Mouse (Mus musculus): ENCODE measurements around the gene Fam129b. TPM values are rescaled to one million over a fixed set of nuclear protein-coding genes. Genes with fewer than 3 reads are reported as not detected.
"Not testable (repeated sequence)": the region's sequence is repeated elsewhere in the genome, so short reads cannot be mapped to it uniquely, and the experiment has no call there.

The Fam129b gene
- polyA plus RNA-seq (2012; rRNA removed) = 41.8 and 48.6 TPM in 2 replicates

DNA sequence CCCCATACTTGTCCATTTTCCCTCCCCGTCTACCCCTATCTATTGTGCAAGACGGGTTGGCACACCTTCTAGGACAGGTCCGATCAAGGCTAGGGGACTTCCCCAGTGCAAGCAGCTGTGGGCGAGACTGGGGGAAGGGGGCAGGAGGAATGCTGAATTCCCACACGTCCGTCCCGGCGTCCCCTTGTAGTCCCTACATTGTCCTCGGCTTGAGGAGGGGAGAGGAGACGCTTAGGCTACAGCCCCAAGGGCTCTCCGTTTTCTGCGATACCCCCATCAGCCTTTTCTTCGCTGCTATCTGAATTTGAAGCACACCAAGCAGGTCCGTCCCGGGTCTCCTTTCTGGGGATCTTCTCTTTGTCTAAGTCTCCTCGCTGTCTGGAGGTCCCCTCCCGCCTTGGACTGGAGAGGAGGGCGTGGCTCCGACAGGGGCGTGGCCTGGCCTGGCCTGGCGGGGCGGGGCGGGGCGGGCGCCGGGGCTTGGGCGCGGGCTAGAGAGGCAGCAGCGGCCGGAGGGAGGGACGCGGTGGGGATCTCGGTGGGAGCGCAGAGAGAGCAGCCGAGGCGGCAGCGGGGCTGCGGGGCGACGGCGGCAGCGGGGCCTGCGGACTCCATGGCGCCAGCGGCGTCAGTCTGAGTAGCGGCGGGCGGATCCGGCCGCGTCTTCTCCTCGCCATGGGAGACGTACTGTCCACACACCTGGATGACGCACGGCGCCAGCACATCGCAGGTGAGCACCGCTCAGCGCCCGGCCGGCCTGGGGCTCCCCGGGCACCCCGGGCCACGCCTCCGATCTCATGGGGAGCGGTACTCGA, at the start of gene Fam129b:
Fam129b (plus strand) TSS at position 440 of the 815 bp plus-strand sequence.
- no peak for DNase-seq (ENCODE audit: low read depth)

DNA sequence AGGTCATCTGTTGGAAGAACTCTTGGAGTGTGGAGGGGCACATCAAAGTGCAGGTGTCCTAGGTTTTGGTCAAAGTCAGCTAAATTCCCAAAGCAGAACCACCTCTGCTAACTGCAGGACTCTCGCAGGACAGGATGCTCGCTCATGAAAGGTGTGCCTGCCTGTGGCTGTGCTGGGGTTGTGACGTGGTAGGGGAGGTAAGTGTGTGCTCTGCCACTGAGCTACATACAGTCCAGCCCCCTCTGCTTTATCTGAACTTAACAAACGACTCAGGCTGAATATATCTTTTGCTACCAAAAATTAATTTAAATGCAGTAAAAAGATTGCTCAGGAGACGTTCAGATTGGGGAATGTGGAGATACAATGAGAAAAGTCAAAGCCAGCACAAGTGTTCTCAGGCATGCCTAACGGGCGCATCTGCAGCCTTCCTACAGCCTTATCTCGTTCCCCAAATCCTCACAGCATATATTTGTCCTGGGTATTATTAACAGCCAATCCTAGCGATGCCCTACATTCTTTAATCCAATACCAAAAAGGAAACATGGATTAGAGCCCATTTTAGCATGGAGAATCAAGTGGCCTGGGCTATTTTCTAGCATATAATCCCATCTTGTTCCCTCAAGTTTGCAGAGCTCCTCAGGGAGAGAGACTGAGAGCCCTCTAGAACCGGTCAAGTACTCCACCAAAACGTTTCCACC, 46.8 kb upstream of the Fam129b start:
- no peak for DNase-seq (ENCODE audit: low read depth)

DNA sequence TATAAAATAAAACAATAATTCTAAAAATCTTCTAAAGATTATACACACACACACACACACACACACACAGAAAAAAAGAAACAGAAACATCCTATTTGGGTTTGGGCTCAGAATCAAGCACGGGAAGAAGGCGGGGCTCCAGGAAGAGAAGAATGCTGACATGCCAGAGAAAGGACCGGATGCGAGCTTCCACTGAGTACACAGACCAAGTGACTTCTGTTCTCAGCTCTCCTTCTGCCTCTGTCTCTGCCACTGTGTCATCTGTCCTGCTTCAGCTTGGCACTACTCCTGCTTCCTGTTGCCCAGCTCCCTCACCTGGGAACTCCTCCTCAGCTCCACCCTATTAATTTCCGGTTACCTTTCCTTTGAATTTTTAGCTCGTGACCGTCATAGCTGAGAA, 41.4 kb upstream of the Fam129b start:
- DNase-seq (ENCODE audit: low read depth) = no peak

DNA sequence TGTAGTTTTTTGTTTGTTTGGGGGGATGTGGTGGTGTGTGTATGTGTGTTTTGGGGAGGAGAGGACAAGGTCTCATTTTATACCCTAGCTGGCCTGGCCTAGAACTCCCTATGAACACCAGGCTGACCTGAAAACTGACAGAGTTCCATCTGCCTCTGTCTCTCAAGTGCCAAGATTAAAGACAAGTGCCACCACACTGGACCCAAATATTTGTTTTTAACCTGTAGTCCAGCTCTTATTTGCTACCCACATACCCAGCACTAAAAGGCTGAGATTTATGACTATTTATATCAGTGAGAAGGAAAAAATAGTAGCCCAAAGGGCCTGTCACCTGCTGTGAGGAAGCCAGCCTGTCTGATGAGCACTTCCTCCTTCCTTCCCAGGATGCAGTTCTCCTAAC, 40.3 kb upstream of the Fam129b start:
- no peak for DNase-seq (ENCODE audit: low read depth)

DNA sequence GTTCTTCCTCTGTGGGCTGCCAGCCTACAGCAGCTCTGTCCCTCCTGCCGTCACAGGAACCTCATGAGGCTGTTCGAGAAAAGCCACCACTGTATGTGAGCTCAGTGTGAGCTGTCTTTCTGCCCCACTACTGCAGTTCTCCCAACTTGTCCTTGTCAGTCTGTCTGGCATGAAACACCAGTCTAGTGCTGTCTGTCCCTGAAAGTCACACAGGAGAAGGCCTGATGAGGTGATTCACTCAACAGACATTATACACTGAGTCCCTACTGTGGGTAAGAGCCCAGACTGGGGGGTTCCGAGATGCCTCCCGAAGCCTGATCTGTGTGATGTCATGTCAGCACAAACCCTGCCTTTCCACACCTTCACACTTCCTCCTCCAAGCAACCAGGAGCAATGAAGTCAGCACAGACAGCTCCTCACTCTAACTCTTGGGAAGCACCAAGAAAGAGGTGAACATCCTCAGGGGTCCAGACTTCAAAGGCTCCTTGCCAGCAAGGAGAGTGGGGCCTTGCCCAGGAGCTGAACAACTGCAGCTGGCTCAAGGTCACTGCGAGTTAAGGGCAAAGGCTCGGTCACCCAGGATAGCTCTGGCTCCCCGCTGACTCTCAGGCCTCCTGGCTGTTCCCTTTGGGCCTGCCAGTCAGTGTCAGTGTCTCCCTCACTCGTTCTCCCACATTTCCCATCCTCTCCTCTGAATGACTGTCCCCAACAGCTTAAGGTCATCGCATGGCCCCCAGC, 37.6 kb upstream of the Fam129b start:
- DNase-seq (ENCODE audit: low read depth) = no peak

DNA sequence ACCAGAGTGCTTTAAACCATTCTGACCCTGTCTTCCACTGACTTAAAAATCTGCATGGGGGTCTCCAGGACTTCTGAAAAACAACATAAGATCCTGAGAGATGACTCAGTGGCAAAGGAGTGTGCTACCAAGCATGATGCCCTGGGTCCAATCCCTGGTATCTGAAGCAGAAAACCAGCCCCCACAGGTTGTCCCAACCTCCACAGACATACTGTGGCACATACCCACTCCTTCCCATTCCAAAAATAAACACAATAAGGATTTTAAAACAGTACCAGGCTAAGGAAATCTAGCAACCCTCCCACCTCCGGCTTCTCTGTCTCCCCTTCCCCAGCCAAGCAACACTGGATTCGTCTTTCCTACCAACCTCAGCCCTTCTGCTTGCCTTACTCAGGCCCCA, 36.7 kb upstream of the Fam129b start:
- no peak for DNase-seq (ENCODE audit: low read depth)

DNA sequence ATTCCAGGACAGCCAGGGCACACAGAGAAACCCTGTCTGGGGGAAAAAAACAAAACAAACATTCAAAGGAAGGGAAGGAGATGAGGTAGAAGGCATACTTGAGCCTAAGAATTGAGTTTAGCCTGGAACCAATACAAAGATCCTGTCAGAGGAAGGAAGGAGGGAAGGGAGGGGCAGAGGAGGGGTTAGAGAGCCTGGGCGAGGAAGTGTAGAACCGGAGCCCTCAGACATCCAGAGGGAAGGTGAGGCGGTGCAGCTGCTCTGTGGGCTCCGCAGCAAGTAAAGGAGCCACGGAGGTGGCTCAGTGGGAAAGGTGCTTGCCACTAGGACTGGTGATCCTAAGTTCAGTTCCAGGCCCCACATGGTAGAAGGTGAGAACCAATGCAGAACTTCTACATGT, 34.8 kb upstream of the Fam129b start:
- DNase-seq (ENCODE audit: low read depth) = no peak

- DNase-seq (ENCODE audit: low read depth) = no peak
Measured at GRCm38 (mm10) chr2:32842558-32842957, 33.4 kb upstream of the Fam129b start.

- DNase-seq (ENCODE audit: low read depth) = no peak
Measured at GRCm38 (mm10) chr2:32845572-32846100, 30.3 kb upstream of the Fam129b start.

DNA sequence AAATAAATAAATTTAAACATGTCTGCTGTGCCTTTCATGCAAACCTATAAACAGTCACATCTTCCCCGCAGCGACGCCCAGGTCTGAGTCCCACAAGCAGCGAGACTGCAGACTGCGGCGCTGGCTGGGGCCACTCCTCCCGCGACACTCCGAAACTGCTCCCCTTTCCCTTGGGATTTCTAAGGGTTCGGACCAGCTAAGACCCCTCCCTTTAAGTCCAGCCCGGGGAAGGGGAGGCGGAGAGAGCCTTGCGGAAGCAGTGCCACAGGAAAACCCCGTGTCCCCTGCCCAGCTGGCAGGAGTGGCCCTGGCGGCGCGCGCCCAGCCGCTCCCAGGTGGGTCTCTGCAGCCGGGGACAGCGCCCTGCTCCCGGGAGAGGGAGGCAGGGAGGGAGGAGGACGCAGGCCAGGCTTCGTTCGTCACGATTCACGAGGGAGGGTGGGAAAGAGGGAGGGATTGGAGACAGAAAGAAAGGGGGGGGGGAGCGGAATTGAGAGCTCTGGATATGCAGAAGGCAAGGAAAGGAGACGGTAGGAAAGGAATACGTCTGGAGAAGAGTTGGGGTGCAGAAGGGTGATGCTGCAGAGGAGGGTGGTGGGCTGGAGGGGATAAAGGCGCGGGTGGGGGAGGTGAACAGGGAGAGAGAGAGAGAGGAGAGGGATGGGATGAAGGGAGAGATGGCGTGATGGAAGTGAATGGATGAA, 29.7 kb upstream of the Fam129b start:
- no peak for DNase-seq (ENCODE audit: low read depth)

DNA sequence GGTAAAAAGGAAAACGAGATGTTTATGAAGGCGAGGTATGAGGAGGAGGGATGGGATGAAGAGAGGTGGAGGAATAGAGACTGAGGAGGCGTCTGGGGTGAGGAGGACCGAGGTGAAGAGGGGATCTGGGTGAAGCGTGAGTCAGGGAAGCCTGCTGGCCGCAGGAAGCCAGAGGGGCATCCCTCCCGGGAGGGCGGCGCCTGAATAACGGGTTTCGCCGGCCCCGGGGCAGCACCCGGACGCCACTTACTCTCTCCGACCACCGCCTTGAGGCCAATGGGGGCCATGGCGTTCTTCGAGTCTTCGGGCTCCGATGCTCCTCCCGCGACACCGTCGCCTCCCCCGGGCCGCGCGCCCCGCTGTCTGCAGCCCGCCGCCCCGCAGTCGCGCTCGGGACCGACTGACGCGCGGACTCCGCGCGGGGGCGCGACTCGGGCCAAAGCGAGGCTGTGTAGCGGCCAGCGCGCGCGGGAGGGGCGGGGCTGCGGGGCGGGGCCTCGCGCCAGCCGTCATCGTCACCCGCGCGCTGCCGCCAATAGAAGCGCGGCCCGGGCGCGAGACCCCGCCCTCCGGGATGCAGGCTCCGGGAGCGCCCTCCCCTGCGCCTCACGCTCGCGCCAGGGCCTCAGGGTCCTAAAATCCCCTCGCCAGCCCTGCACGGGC, 29.0 kb upstream of the Fam129b start, which contains the start of gene Stxbp1:
Stxbp1 (minus strand) TSS at position 441 of the 663 bp plus-strand sequence.
- DNase-seq (ENCODE audit: low read depth) = no peak

GRCm38 (mm10) chr2:32847468-32847821, 28.5 kb upstream of the Fam129b start:
- no peak for DNase-seq (ENCODE audit: low read depth)

- no peak for DNase-seq (ENCODE audit: low read depth)
Measured at GRCm38 (mm10) chr2:32852156-32852555, 23.8 kb upstream of the Fam129b start.

DNA sequence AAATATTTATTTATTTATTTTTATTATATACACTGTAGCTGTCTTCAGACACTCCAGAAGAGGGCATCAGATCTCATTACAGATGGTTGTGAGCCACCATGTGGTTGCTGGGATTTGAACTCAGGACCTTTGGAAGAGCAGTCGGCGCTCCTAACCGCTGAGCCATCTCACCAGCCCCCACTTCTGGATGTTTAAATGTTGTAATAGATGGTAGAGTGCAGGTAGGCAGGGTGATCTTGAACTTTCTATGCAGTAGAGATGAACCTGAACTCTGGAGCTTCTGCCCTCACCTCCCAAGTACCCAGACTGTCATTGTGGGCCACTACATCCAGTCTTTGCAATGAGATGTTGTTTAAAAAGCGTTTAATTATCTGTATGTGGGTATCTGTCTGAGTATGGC, 22.2 kb upstream of the Fam129b start:
- DNase-seq (ENCODE audit: low read depth) = not testable (repeated sequence)

DNA sequence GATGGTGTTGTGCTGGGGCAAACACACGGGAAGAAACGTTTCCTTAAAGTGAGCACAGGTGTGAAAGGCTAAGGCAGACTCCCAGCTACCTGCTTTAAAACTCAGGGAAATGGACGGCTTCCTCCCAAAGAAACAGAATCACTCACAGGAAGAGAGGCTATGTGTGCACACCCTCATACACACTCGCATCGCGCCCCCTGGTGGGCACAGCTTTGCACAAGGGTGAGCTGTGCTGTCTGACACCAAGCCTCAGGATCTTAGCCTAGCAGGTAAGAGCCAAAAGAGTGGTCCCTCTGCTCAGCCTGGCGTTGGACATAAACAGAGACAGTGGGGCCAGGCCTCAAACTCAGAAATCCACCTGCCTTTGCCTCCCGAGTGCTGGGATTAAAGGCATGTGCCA, 21.7 kb upstream of the Fam129b start:
- DNase-seq (ENCODE audit: low read depth) = no peak

- no peak for DNase-seq (ENCODE audit: low read depth)
Measured at GRCm38 (mm10) chr2:32855046-32855785, 20.7 kb upstream of the Fam129b start.

GRCm38 (mm10) chr2:32855790-32856465, 20.0 kb upstream of the Fam129b start:
- DNase-seq (ENCODE audit: low read depth) = no peak

DNA sequence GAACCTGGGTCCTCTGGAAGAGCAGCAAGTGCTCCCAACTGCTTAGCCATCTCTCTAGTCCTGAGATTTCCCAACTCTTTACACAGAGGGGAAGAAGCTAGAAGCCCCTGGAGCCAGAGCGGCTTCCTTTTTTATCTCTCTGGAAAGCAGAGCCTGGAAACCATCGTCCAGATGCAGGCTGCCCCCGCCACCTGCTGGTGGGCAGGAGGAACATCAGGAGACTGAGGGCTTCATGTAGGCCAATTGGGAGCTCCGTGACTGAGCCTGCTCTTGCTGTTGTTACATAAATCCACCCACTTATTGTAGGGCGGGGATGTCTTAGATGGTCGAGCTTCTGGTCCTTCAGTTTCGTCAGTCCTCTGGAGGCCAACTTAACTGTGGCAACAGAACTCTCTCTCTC, 18.3 kb upstream of the Fam129b start:
- no peak for DNase-seq (ENCODE audit: low read depth)

DNA sequence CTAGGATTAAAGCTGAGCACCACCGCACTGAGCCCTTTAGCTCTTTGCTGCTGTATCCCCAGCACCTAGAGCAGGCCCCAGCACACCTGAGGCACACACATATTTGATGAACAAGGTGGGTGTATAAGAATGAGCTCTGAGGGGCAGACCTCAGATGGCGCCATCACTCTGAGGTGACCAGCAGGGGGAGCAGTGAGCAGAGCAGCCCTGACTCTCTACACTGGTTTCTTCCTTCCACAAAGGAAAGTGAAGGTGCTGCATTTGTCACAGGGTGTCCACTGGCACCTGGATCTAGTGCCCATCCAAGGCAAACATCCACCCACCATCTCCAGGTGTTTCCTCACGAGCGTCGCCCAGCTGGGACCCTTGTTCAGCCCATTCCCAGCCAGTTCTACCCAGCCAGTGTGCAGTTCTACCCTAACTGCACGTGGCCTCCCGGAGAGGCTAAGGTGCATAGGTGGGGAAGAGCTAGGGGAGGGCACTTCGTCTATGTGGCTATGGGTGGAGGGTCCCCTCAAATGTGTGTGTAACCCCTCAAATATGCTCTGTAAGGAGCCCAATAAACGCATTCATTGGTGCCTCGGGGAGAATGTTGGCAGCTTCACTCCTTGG, 16.8 kb upstream of the Fam129b start:
- DNase-seq (ENCODE audit: low read depth) = no peak

Measured in gonadal fat pad, adult 2 months (tissue).